Mouse (Mus musculus): ENCODE data around the gene Glcci1.

DNA sequence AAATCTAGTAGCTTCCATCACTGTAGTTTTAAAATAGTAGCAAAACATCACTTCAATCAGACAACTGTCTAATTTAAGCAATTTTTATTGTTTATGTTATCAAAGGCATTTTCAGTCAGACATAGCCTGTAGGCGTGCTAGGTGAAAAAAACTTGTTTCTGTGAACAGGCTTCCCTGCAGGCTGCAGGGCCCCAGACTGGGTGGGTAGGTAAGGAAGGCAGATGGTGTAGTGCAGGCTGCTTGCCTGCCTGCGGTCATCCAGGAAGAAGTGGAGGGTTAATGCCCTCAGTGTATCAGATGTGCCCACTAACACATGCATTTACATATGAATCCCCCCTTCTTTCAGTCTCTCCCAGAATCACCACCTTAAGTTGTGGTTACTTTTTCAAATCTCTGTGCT lies 136.3 kb downstream of the Glcci1 start:
- TF ChIP-seq CTCF (IDR thresholded peaks at IDR 0.05; ENCODE audit: control insufficient read depth, insufficient read depth, insufficient replicate concordance, low read depth, low read length) (no peak), POLR2A (IDR thresholded peaks at IDR 0.05; ENCODE audit: control insufficient read depth, low read depth, low read length) (no peak)

Data from testis, adult 2 months (tissue).